Mouse (Mus musculus) left cerebral cortex, postnatal 10 days (tissue): ENCODE measurements around the gene Gm2832. TPM values are rescaled to one million over a fixed set of nuclear protein-coding genes. Genes with fewer than 3 reads are reported as not detected.
"Not testable (repeated sequence)": the region's sequence is repeated elsewhere in the genome, so short reads cannot be mapped to it uniquely, and the experiment has no call there.

Source experiments
- DNase-seq, 2 experiments: peaks; one replicate each; pipeline ENCODE4 v3.0.0; 2021 to 2022; ENCODE audit warnings: low spot score in 2 of 2, mixed read lengths in 1 of 2; ENCODE audit errors: extremely low spot score in 1 of 2
- intact Hi-C: fragments of 180-260 bp; cut with DNase I; formaldehyde crosslinking; loops from one replicate; pipeline ENCODE4 v1.15.1; 2025
- total RNA-seq, 2 experiments: library from RNA; stranded (reverse); gene quantifications; 2 replicates each; pipeline ENCODE4 v1.2.3; 2021

Gm2832 gene
- total RNA-seq, result under 1 TPM; 0.36 to 0.54 TPM

GRCm38 (mm10) chr14:41278505-41278904 lies at the start of gene Gm2832:
Gene Gm2832, plus strand, starts transcription at chr14:41278805.
- DNase-seq, intact Hi-C loops: not testable (repeated sequence)

- intact Hi-C loops, result not testable (repeated sequence)
- peak; percentile 46 to 71 for DNase-seq
These were observed 15.3 kb upstream of the Gm2832 start for GRCm38 (mm10) chr14:41263296-41263695.

GRCm38 (mm10) chr14:41263853-41264755 lies 14.5 kb upstream of the Gm2832 start:
- intact Hi-C loops, result not testable (repeated sequence)

GRCm38 (mm10) chr14:41264756-41265566 lies 13.6 kb upstream of the Gm2832 start:
- intact Hi-C loops, result not testable (repeated sequence)
- peak; percentile 48 to 68 for DNase-seq

More at GRCm38 (mm10) chr14:41263853-41264755, 14.5 kb upstream of the Gm2832 start:
- peak; percentile 8 to 63 for DNase-seq

GRCm38 (mm10) chr14:41285965-41286364 lies 7.4 kb downstream of the Gm2832 start:
- DNase-seq, intact Hi-C loops: not testable (repeated sequence)

Other genes with a start within 250 kb of the Gm2832 start
- gene Dydc2, start 209.6 kb upstream of the Gm2832 start, total RNA-seq, result under 1 TPM; 0.73 to 0.75 TPM
- gene Dydc1, start 205.9 kb upstream of the Gm2832 start, total RNA-seq, result not detected
- gene Mat1a, start 173.8 kb upstream of the Gm2832 start, total RNA-seq, result not detected
- gene Sftpa1, start 147.0 kb upstream of the Gm2832 start, total RNA-seq, result not detected
- gene Mbl1, start 127.3 kb upstream of the Gm2832 start, total RNA-seq, result not detected
- not detected for gene Sftpd, start 93.7 kb upstream of the Gm2832 start, total RNA-seq
- gene Gm5798, start 69.8 kb downstream of the Gm2832 start, total RNA-seq, result not detected
- gene Gm7945, start 107.6 kb downstream of the Gm2832 start, total RNA-seq, result not detected
- not detected for gene Gm6482, start 129.5 kb downstream of the Gm2832 start, total RNA-seq
- not detected for gene Gm7954, start 174.7 kb downstream of the Gm2832 start, total RNA-seq
- under 1 TPM in 1 of 2 experiments, not detected in 1; 0.58 TPM for gene Gm3486, start 210.7 kb downstream of the Gm2832 start, total RNA-seq